Mouse (Mus musculus) spleen, adult 18-20 months (tissue): ENCODE results near the gene Gm20696.
A peak's percentile ranks its signal among the peaks of the same experiment; 100 is the strongest.

Source experiments
- DNase-seq, 2 experiments: peaks; one replicate each; pipeline ENCODE4 v3.0.0; 2022; ENCODE audit warnings: mixed read lengths in 2 of 2

Gm20696 gene

DNA sequence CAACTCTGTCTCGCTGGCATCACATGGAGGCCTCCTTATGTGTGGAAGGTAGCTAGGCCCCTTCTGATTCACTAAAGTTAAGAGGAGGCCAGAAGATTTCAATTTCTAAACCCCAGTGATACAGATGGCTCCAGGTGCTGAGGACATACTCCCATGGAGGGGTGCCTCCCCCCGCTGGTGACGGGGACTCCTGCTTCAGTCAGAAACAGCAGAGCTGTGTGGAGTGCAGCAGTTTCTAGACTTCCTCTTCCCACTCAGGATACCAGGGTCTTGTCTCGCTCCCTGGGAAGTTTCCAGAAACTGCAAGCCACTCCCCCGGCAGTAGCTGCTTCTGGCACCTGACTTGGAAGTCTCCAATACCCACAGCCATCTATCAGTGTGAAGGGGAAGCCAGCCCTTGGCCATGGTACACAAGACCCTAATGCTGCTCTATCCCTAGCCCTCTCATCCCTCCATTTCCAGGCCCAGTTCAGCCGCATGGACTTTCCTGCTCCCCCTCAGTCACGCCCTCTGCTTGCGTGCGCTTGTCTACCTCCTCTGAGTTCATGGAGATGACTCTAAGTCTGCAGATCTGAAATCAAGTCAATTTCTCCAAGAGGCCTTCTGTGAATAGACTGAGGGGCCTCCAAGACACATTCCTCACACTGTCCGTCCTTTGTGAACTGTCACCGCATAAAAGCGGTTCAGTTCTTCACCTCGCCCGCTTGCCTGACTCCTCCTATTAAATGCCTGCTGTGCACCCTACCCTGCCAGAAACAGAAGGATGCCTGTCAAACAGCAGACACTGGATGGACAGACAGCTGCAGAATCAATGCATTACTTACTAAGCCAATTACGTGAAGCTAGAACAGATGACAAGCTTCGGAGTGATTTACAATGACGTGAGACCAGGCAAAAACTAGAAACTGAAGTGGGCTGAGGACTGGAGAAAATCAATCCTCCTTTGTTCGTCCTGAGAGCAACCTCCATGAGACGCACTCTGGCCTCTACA, 346.9 kb downstream of the Gm20696 start:
- no peak for DNase-seq

DNA sequence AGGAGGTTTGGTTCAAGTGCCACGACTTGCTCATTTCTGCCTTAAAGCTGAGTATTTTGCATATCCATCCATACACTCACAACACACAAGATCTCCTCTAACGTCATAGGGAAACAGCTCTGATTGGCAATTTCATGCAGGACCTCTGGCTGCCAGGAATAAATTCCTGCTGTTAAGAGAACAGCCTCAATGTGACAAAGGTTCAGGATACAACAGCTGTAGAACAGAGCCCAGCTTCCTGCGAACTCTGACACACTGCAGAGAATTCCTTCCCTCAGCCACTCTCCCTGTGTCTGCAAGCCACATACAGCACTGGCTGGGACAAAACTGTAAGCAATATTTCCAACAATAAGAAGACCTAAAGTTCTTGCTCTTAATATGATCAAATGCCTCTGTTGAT, 351.9 kb downstream of the Gm20696 start:
- no peak for DNase-seq

DNA sequence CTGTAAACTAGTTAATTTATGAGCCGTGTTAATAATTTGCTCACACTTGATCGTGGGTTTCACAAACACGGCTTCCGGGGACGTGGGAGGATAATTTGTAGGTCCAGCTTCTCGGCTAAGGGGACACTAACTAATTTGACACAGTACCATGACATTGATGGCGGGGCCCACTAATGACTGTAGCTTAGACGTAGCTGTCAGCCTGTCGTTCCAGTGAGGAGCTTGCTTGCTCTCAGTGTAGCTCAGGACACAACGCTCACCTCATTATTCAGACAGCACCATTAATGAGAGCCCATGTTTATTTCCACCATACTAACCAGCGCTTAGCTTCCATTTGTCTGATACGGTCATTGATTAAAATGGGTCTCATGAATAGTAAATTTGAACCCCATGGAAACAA, 356.1 kb downstream of the Gm20696 start:
- no peak for DNase-seq

DNA sequence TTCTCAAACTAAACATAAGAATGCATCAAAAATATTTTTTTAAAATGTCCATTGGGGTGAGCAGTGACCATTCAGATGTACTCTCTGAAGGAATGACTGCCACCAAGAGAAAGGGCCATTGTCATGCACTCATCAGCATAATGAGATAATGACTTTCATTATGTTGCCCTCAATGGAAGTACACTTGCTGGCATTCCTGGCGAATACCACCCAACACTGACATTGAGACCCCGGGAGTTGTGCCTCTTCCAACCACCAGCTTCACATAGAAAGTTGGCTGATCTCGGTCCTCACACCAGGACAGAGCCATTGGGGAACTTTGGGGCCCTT, 356.5 kb downstream of the Gm20696 start:
- DNase-seq: no peak

DNA sequence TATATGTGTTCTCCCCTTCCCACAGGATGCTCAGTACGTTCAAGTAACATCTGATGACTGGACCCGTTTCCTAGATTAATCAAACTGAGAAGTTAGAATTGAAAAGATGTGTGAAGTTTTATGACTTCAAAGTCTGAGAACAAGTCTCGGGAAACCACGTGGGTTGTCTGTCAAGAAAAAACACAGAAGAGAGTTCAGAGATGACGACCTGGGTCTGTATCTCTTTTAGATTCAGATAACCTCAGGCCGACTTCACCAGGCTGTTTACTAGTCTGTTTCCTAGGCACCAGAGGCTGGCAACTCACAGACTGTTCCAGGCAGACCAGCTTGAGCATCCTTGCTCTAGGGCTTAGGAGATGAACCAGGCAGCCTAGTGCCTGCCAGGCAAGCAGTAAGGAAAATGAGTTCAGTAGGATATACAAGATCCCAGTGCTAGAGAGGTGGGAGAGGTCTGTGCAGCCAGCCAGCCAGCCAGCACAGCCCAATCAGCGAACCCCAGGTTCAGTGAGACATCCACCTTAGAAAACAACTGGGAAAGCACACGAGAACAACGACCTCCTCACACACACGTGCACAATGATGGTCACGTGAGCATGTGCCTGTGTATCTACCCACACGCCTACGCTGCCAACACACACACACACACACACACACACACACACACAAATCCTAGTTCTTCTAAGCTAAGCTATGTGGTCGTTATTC, 357.0 kb downstream of the Gm20696 start:
- DNase-seq: no peak

DNA sequence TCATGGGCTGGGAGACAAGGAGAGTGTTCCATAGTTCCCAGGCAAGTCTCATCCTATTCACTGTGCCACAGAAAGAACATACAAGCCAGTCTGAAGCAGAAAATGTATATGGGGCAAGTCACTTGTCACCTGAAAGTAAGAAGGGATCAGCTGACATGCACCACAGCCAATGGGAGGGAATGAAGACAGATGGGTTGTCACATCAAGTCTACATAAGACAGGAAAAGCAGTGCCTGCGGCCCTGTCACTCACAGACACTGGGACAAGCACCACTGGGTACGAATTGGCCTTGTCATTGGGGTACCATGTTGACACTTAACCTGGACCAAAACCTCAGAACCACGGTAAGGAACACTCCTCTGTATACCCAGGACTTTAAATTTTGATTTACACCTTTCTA, 360.8 kb downstream of the Gm20696 start:
- DNase-seq: no peak

DNA sequence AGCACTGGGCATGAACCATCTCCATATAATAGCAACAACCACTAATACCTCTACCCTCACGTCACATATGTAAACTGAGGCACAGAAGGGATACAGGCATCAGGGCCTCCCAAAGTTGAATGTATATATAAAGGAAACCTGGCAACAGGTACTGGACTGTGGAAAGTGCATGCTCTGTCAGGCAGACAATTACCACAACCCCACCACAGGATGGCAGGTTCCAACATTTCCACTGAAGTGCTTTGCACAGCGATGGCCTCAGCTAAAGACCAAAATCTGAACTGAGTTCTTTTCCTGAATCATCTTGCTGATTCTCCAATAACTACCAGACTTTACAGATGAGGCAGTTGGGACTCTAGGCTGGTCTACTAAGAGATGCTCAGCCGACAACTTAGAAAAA, 361.4 kb downstream of the Gm20696 start:
- DNase-seq: no peak

DNA sequence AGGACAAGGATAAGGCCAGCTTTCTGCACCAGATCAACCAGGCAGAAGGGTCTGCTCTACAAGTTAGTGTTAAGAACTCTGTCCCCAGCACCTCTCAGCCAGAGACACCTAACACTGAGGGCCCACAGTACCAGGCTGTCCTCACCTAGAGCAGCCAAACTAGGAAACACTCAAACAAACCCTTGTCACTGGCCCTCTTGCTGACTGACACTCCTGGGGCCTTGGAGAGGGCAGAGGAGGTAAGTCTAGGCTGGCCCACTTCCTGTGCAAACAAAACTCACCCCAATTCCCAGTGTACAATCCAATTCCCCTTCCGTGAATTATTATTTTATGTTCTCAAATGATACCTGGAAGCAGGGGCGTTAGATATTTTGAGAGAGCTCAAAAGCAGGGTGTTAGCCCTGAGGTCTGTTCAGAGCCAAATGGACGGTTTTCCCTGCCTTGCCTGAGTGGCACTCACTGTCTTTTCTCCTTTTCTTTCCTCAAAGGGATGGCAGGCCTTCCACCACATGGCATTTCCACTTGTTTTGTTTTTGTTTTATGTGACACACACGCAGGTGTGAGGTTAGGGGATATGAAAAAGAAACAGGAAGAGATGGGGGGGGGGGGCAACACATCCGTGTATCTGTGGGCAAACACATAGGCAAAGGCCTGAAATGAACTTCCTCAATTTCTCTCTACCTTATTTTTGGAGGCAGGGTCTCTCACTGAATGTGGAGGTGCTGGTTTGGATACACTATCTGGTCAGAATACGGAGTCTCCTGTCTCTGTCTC, 363.7 kb downstream of the Gm20696 start:
- no peak for DNase-seq

DNA sequence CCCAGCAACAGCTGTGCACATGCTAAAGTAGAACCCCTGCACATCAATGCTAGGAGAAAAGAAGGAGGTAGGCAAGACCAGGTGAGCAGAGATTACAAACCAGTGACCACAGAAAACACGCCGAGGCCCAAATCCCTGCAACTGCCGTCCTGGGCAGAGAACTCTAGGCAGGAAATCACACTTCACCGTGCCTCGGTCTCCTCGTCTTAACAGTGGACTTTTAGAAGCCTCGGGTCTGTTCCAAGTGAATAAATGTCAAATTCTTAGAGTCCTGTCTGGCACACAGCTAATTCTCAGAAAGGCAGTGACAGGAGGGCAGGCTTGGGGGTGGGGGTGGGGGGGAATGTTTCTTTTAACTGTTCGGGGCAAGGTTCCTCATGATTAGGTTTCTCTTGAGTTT, 364.7 kb downstream of the Gm20696 start:
- DNase-seq: no peak

DNA sequence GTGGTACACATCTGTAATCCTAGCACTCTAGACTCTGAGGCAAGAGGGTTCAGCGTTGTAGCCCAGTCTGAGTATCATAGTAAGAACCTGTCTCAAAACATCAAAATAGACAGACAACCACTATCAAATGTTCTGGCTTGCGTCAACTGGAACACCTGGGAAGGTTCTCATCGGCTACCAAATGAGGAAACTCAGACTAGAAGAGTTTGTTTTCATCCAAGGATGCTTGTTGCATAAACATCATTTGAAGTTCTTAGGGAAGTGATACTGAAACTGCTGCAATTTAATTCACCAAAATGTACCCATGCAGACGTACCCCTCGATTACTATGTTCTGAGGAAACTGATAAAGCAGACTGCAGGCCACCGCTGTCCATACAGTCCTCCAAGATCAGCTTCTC, 366.4 kb downstream of the Gm20696 start:
- no peak for DNase-seq

DNA sequence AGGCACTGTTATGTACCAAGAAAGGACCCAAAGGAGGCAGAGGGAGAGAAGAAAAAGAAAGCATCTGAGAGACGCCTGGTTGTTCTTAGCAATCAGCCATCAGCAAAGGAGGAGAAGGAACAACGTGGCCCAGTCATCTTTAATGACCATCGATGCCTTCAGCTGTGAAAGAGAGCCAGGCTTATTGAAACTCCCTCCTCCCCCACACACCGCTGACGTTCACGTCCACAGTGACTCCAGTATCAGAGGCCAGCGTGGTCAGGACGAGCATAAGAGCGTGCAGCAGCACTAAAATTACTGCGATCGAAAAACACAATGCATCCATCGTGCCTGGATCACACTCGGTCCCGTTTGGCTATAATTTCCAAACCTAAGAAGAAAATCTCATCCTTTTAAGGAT, 367.4 kb downstream of the Gm20696 start:
- DNase-seq: peak; percentile 21 to 38

DNA sequence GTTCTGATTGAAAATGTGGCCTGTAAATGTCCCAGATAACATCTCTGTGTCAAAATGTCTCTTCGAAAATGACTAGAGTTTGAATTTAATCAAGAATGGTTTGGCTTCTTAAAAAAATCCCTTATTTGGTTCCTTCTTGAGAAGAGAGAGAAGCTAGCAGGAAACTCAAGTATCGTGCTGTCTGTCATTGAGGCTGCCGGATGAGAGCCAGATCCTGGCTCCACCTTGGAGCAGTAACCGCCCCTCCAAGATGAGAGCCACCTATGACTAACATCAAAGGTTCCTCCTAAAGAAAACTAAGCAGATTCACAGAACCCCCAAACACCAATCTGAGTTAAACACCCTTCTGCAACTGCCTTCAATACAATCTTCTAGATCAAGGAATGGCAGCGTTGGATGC, 369.1 kb downstream of the Gm20696 start:
- no peak for DNase-seq

DNA sequence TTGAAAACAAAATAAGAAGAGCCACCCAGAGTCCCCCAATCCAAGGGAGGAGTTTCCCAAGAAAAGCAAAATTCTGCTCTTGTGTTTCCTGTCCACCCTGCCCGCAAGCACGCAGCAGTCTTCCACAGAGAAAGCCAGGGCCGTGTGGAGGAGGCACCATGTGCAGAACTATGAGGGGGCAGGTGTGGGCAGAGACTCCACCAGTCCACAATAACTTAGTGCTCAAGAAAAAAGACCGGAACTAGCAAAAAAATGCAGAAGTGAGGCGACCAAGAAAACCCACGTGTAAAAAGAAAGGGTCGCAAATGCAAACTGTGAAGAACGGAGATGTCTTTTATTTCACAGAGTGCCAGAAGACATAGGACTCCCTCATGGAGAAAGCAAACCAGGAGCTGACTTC, 371.1 kb downstream of the Gm20696 start:
- peak; percentile 40 for DNase-seq

DNA sequence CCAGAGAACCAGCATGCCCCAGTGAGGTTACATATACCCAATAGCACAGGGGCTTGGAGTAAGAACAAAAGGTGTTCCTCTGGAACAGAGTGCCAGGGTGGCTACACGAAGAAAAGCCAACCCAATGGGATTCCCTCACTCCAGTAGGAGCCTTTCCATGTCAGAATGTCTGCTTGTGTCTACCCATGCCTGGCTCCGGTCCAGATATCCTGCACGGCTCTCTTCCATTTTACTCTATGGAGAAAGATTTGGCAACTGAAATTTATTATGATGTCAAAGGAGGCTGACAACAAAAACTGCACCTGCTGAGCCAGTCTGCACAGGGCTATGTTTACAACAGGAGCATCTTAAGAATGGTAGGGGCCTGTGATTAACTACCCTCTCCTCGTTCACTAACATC, 377.4 kb downstream of the Gm20696 start:
- no peak for DNase-seq

DNA sequence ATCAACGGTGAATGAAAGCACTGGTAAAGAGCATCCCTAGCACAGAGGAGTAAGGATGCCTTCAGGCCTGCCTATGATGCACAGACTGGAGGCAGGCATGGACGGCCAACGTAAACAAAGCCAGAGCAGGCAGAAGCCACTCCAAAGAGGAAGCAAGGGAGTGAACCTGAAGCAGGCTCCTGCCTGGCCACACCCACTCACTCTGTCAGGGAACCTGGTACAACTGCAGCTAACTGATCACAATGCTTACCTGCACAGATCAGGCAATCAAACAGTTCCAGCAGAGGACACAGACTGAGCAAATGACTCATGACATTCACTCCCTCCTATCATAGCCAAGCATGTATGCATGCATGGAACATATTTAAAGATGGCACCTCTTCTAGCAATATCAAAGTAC, 381.6 kb downstream of the Gm20696 start:
- no peak for DNase-seq

DNA sequence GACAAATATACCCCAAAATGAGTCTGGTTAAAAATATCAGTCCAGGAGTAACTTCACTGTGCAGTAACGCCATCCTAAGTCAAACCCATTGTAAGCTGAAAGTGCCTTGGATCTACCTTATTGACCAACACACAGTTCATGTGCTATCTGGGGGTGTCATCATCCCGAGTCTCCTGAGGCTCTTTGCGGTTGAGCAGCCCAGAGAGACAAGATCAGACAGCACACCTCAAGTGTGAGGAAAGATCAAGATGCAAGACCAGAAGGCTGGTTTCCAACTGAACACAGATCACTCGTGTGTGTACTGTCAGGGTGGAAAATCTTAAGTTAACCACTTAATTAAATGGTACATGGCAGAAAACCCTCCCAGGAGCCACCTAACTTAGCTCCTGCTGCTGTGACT, 382.6 kb downstream of the Gm20696 start:
- no peak for DNase-seq

DNA sequence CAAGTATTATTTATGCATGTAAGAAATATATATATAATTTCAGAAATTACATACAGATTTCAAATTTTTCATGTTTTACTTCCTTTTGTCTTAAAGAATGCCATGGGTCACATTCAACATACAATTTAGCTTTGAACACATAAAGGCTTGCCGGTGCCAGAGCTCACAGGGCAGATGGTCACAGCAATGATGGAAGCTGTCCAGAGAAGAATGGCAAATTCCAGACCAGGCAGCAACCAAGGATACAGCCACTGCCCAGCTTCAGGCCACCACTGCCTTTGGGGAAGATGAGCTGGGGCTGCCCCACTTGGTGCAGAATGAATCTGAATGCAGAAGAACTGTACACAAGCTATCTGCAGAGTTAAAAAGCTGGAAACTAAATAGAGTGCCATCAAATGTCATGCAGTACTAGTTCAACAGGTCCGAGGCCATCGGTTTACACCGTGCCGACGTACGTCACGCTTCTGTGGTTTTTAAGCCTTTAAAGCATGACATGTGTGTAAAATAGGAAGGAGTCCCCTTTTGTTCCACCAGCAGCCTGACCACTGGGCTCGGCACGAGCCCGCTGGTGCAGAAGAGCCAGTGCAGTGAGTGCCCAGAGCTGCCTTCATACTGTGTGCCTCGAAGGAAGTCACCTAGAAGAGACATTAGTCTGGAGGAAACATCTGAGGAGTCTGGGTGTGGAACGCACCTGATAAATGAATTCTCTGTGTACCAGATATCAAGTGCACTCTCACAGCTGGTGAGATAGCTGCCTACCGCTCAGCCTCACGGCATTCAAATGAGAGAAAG, 383.5 kb downstream of the Gm20696 start:
- peak in 1 of 2 experiments; percentile 37 for DNase-seq

DNA sequence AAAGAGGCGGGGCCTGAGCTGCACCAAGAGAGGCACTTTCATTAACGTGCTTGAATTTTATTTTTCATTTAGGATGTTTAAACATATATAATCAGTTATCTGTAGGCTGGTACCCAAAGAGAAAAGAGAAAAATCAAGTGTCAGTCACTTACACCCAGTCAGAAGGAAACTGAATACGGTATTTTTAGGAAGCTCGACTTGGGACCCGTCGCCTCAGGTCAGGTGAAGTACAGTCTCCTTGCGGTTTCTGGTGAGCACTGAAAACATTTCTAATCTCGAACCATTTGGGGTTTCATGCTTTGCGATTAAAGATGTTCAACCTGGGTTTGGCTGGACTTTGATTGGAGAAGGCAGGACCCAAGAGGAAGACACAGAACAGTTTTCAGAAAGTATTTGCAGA, 385.2 kb downstream of the Gm20696 start:
- DNase-seq: no peak

DNA sequence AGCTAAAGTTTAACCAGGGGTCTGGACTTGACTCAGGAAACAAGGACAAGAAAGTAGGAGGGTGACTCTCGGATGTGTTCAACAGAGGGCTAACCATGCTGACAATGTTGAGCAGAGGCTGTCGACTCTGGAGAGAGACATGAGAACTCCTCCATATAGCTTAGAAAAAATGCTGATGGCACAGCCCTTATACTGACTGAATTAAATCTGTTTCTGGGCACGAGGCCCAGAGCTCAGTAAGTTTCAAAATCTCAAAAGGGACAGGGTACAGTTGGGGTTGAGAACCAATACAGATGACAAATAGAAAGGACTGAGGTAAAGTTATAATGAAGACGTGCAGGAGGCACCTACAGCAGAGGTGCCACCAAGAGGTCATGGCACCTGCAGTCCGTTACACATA, 386.0 kb downstream of the Gm20696 start:
- no peak for DNase-seq

DNA sequence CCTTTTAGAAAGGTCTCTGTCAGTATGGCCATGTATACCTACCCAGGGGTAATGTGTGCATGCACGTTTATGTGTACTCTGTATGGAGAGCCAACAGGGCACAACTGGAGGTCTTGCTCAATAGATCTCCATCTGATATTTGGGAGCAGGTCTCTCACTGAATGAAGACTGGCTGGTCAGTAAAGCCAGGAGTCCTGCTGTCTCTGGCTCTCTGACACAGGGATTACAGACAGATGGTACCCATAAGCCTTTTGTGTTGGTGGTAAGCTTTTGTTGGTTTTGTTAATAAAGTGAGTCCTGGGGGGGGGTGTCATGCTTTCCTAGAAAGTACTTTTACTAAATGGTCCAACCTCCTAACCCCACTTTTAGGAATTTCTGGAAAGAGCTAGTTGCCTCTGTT, 389.3 kb downstream of the Gm20696 start:
- DNase-seq: no peak

DNA sequence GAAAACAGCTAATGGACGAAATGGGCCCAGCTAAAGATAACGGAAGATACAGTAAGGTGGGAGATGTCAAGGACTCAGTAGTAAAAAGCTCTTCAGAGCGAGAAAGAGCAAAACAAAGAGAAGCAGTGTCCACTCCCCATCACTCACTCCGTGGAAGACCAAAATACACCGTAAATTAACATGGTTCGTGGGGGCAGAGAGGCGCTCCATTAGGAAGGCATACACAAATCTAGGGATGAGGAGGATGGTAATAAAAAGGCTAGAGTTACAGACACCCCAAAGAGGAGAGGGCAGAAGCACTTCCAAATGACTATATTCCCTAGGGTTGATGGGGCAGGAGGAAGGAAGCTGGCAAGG, 390.3 kb downstream of the Gm20696 start:
- no peak for DNase-seq

DNA sequence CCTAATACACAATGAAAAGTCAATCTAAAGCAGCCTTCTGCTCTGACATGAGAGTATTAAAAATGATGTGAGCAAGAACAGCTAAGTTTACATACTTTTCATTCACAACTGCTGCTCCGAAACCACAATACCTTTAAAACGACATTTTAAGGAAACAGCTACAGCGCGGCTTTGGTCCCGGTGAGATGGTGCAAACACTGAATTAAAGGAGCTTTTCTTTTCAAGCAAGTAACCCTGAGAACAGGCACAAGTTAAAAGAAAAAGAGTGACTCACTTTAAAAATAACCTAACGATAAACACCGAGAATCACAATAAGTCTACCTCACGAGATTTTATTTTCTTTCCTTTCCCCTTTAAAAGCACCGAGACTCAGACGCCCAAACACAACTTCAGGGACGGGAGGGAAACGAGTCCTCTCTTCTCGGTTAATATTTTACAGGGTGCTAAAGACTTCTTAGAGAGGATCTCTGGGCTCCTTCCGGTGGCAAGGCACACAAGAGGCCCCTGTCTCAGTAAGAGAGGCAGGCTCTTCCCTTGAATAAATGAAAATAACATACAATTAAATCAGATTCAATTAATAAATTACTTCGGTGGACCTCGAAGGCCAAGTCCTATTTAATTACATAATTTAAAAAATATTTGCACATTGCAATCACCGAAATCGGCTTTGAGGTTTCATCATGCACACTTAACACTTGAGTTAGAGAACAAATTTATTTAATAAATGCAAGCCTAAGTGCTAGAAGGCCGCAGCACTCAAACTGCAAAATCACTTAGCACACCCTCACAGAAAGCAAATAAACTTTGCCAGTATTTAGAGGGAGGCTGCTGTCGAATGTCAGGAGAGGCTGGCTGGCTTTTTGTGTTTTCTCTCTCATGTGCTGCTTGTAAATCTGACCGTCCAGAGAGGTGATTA, 391.0 kb downstream of the Gm20696 start:
- DNase-seq: no peak
